Mouse (Mus musculus): ENCODE results near the gene Anxa8. TPM values are rescaled to one million over a fixed set of nuclear protein-coding genes. Genes with fewer than 3 reads are reported as not detected.

Anxa8 gene
- polyA plus RNA-seq, 1 experiment from 2014 or later: 0.16 TPM

GRCm38 (mm10) chr14:34087856-34088398, 2.1 kb downstream of the Anxa8 start:
- H3K4me1 ChIP-seq (replicated peaks): no peaks in the 10 kb centered on the region
- H3K9ac ChIP-seq: no peak overlapping the region
- H3K27me3 ChIP-seq: no peaks in the 10 kb centered on the region; the same call in 1 of the 2 replicates
- no peak overlapping the region for H3K27ac ChIP-seq (replicated peaks)
- no peak overlapping the region for H3K4me3 ChIP-seq (replicated peaks)
- ATAC-seq (ENCODE audit: insufficient read depth): no peak
- H3K9me3 ChIP-seq (replicated peaks): no peaks in the 10 kb centered on the region
- H3K4me2 ChIP-seq: no peak overlapping the region
- no peaks in the 10 kb centered on the region for H3K36me3 ChIP-seq (replicated peaks)
- WGBS (ENCODE audit: insufficient replicate concordance): 60% methylated on average over 2 of the region's 2 CpGs

- Histone ChIP-seq H3K27me3 (no peaks in the 10 kb centered on the region; the same call in 1 of the 2 replicates), H3K9me3 (replicated peaks) (no peaks in the 10 kb centered on the region), H3K9ac (no peak overlapping the region), H3K4me1 (replicated peaks) (no peaks in the 10 kb centered on the region), H3K4me3 (replicated peaks) (no peak overlapping the region), H3K36me3 (replicated peaks) (no peaks in the 10 kb centered on the region), H3K4me2 (no peak overlapping the region), H3K27ac (replicated peaks) (no peak overlapping the region)
- no peak for ATAC-seq (ENCODE audit: insufficient read depth)
- WGBS (ENCODE audit: insufficient replicate concordance): 63% methylated on average over 8 of the region's 8 CpGs
Observed at GRCm38 (mm10) chr14:34089796-34090195, 4.0 kb downstream of the Anxa8 start.

- Histone ChIP-seq H3K27ac (replicated peaks) (no peak overlapping the region), H3K36me3 (replicated peaks) (no peaks in the 10 kb centered on the region), H3K4me3 (replicated peaks) (no peak overlapping the region), H3K9me3 (replicated peaks) (no peaks in the 10 kb centered on the region), H3K4me1 (replicated peaks) (no peaks in the 10 kb centered on the region), H3K27me3 (no peaks in the 10 kb centered on the region; the same call in 1 of the 2 replicates), H3K9ac (no peak overlapping the region), H3K4me2 (no peak overlapping the region)
- no peak for ATAC-seq (ENCODE audit: insufficient read depth)
- 58% methylated on average over 5 of the region's 5 CpGs for WGBS (ENCODE audit: insufficient replicate concordance)
Observed at GRCm38 (mm10) chr14:34091475-34091874, 5.7 kb downstream of the Anxa8 start.

- Histone ChIP-seq H3K27me3 (no peaks in the 10 kb centered on the region), H3K9me3 (replicated peaks) (no peaks in the 10 kb centered on the region), H3K4me1 (replicated peaks) (no peaks in the 10 kb centered on the region), H3K9ac (no peak overlapping the region), H3K27ac (replicated peaks) (no peak overlapping the region), H3K4me2 (no peak overlapping the region), H3K36me3 (replicated peaks) (no peaks in the 10 kb centered on the region), H3K4me3 (replicated peaks) (no peak overlapping the region)
- 73% methylated on average over 1 of the region's 1 CpGs for WGBS (ENCODE audit: insufficient replicate concordance)
- no peak for ATAC-seq (ENCODE audit: insufficient read depth)
Observed at GRCm38 (mm10) chr14:34092856-34093255, 7.1 kb downstream of the Anxa8 start.

- Histone ChIP-seq H3K9ac (no peak overlapping the region), H3K9me3 (replicated peaks) (no peaks in the 10 kb centered on the region), H3K4me1 (replicated peaks) (no peaks in the 10 kb centered on the region), H3K36me3 (replicated peaks) (no peaks in the 10 kb centered on the region), H3K27me3 (no peaks in the 10 kb centered on the region), H3K4me3 (replicated peaks) (no peak overlapping the region), H3K4me2 (no peak overlapping the region), H3K27ac (replicated peaks) (no peak overlapping the region)
- no peak for ATAC-seq (ENCODE audit: insufficient read depth)
- 56% methylated on average over 5 of the region's 5 CpGs for WGBS (ENCODE audit: insufficient replicate concordance)
Observed at GRCm38 (mm10) chr14:34096161-34096560, 10.4 kb downstream of the Anxa8 start.

GRCm38 (mm10) chr14:34102601-34103000, 16.8 kb downstream of the Anxa8 start, which contains the start of gene A630023A22Rik:
A630023A22Rik (minus strand) TSS chr14:34102754.
- H3K27ac ChIP-seq (replicated peaks): no peak within 1 kb of the TSS

GRCm38 (mm10) chr14:34103855-34104254, 18.1 kb downstream of the Anxa8 start:
- 49% methylated on average over 3 of the region's 3 CpGs for WGBS (ENCODE audit: insufficient replicate concordance)

More at GRCm38 (mm10) chr14:34102601-34103000, 16.8 kb downstream of the Anxa8 start, which contains the start of gene A630023A22Rik:
- Histone ChIP-seq H3K4me2 (no peak within 1 kb of the TSS), H3K36me3 (replicated peaks) (no peaks in the 10 kb centered on the region), H3K4me1 (replicated peaks) (0 out of 2 replicates have a peak, but pooled peaks cover 3% of the 10 kb centered on the region), H3K9ac (no peak within 1 kb of the TSS), H3K27me3 (no peaks in the 10 kb centered on the region), H3K4me3 (replicated peaks) (no peak within 1 kb of the TSS), H3K9me3 (replicated peaks) (no peaks in the 10 kb centered on the region)
- ATAC-seq (ENCODE audit: insufficient read depth): no peak
- 57% methylated on average over 5 of the region's 5 CpGs for WGBS (ENCODE audit: insufficient replicate concordance)

GRCm38 (mm10) chr14:34104892-34105291, 19.1 kb downstream of the Anxa8 start:
- H3K9me3 ChIP-seq (replicated peaks): no peaks in the 10 kb centered on the region
- 20% methylated on average over 8 of the region's 8 CpGs for WGBS (ENCODE audit: insufficient replicate concordance)
- 0 out of 2 replicates have a peak, but pooled peaks cover 3% of the 10 kb centered on the region for H3K4me1 ChIP-seq (replicated peaks)
- no peak overlapping the region for H3K4me2 ChIP-seq
- no peak for ATAC-seq (ENCODE audit: insufficient read depth)
- H3K36me3 ChIP-seq (replicated peaks): no peaks in the 10 kb centered on the region
- no peak overlapping the region for H3K4me3 ChIP-seq (replicated peaks)
- no peaks in the 10 kb centered on the region for H3K27me3 ChIP-seq
- no peak overlapping the region for H3K9ac ChIP-seq
- H3K27ac ChIP-seq (replicated peaks): no peak overlapping the region

More at GRCm38 (mm10) chr14:34103855-34104254, 18.1 kb downstream of the Anxa8 start:
- Histone ChIP-seq H3K27me3 (no peaks in the 10 kb centered on the region), H3K4me1 (replicated peaks) (0 out of 2 replicates have a peak, but pooled peaks cover 3% of the 10 kb centered on the region), H3K9me3 (replicated peaks) (no peaks in the 10 kb centered on the region), H3K9ac (no peak overlapping the region), H3K27ac (replicated peaks) (no peak overlapping the region), H3K4me3 (replicated peaks) (no peak overlapping the region), H3K36me3 (replicated peaks) (no peaks in the 10 kb centered on the region), H3K4me2 (no peak overlapping the region)
- no peak for ATAC-seq (ENCODE audit: insufficient read depth)

GRCm38 (mm10) chr14:34106389-34107062, 20.7 kb downstream of the Anxa8 start:
- Histone ChIP-seq H3K9ac (no peak overlapping the region), H3K36me3 (replicated peaks) (no peaks in the 10 kb centered on the region)

GRCm38 (mm10) chr14:34107594-34107993, 21.8 kb downstream of the Anxa8 start:
- H3K4me1 ChIP-seq (replicated peaks): 0 out of 2 replicates have a peak, but pooled peaks cover 3% of the 10 kb centered on the region
- no peaks in the 10 kb centered on the region for H3K27me3 ChIP-seq
- 21% methylated on average over 4 of the region's 4 CpGs for WGBS (ENCODE audit: insufficient replicate concordance)
- H3K27ac ChIP-seq (replicated peaks): no peak overlapping the region
- no peak for ATAC-seq (ENCODE audit: insufficient read depth)
- no peak overlapping the region for H3K4me2 ChIP-seq
- no peaks in the 10 kb centered on the region for H3K9me3 ChIP-seq (replicated peaks)
- H3K36me3 ChIP-seq (replicated peaks): no peaks in the 10 kb centered on the region
- H3K4me3 ChIP-seq (replicated peaks): no peak overlapping the region
- H3K9ac ChIP-seq: no peak overlapping the region

More at GRCm38 (mm10) chr14:34106389-34107062, 20.7 kb downstream of the Anxa8 start:
- Histone ChIP-seq H3K4me2 (no peak overlapping the region), H3K27me3 (no peaks in the 10 kb centered on the region), H3K4me1 (replicated peaks) (0 out of 2 replicates have a peak, but pooled peaks cover 3% of the 10 kb centered on the region), H3K4me3 (replicated peaks) (no peak overlapping the region), H3K27ac (replicated peaks) (no peak overlapping the region), H3K9me3 (replicated peaks) (no peaks in the 10 kb centered on the region)
- ATAC-seq (ENCODE audit: insufficient read depth): no peak
- WGBS (ENCODE audit: insufficient replicate concordance): 39% methylated on average over 12 of the region's 12 CpGs

GRCm38 (mm10) chr14:34114311-34114710, 28.5 kb downstream of the Anxa8 start:
- 52% methylated on average over 4 of the region's 4 CpGs for WGBS (ENCODE audit: insufficient replicate concordance)
- H3K9me3 ChIP-seq (replicated peaks): no peaks in the 10 kb centered on the region
- H3K9ac ChIP-seq: no peak overlapping the region
- no peak overlapping the region for H3K4me3 ChIP-seq (replicated peaks)
- no peak for ATAC-seq (ENCODE audit: insufficient read depth)
- H3K4me1 ChIP-seq (replicated peaks): no peaks in the 10 kb centered on the region
- no peaks in the 10 kb centered on the region for H3K36me3 ChIP-seq (replicated peaks)
- no peaks in the 10 kb centered on the region for H3K27me3 ChIP-seq
- no peak overlapping the region for H3K27ac ChIP-seq (replicated peaks)
- no peak overlapping the region for H3K4me2 ChIP-seq

Measured in liver, embryonic 15.5 days (tissue).